Mouse (Mus musculus): ENCODE measurements around the gene Btnl2.
"Not testable (repeated sequence)": the region's sequence is repeated elsewhere in the genome, so short reads cannot be mapped to it uniquely, and the experiment has no call there.

The Btnl2 gene

DNA sequence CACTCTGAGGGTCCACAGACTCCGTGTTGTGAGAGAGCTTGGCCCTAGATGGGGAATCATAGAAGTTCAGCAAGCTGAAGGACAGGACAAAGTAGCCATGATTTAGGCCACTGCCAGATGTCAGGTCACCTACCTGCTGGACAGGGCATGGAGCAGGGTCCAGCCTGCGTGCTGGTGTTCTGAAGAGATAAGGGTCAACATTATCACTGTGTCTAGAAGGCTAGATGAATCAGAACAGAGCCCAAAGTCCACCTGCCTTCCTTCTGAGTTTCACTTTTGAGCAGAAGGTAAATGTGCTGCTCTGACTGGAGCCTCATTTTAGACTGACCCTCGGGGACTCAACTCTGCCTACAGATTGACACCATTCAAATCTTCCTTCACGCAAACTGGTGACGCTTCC lies at the start of gene Btnl2:
Gene Btnl2 (plus strand): TSS at position 284 of the 400 bp plus-strand sequence.
- DNase-seq (ENCODE audit: low spot score in 2 of 2) = no peak

DNA sequence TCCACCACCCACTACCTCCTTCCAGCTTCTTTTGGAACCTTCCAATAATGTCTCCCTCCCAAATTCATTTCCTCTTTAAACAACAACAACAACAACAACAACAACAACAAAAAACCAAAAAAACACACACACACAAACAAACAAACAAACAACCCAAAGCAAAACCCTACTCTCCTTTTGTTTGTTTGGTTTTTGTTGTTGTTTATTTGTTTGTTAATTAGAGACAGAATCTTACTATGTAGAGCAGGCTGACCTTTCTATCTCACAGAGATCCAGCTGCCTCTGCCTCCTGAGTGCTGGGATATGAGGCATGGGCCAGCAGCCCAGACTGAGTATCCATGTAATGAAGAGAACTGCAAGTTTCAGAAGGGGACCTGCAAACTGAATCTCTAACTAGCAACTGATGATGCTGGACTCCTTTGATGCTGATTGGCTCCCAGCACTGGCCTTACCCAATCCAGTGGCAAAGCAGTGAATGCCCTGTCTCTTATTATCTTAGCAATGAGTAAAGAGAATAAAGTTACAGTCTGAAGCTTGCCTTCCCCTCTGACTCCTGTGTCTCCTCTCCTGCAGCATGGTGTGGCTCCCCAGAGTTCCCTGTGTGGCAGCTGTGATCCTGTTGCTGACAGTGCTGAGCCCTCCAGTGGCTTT lies 49.1 kb upstream of the Btnl2 start, which contains the start of gene H2-Eb1:
Gene H2-Eb1 (plus strand): TSS at position 488 of the 651 bp plus-strand sequence.
- peak; percentile 94 for DNase-seq (ENCODE audit: low spot score in 2 of 2)

DNA sequence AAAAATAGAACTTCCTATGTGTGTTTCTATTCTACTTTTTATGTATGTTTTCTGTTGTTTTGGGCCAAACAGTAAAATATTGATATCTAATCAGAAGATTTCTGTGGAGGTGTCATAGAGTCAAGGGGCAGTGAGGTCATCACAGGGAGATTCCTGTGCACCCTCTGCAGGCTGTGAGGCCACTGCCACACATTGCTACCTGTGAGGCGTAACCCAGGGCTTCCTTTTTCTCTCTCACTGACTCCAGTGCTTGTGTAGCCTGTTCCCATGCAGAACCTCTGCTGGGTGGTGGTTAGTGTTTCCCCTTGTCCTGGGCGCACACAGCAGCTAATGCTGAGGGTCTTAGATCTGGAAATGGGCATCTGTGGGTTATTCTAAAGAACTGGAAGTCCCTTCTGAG lies 48.2 kb upstream of the Btnl2 start:
- DNase-seq (ENCODE audit: low spot score in 2 of 2) = no peak

DNA sequence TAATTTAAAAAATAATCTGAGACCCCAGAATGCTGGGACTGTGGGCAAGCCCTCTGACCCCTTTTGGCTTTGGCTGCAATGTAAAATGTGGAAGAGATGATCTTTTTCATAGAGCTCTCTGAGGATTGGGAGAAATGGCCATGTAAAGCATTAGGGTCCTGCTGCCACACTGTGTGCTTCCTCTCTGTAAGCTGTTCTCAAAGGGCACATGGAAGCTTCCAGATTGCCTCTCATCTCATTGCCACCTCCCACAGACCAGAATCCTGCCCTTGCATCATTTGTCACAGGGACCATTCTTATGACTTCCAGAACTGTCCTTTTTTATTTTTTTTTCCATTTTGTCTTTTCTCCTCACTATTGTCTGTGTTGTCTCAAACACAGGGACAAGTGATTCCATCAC lies 47.4 kb upstream of the Btnl2 start:
- DNase-seq (ENCODE audit: low spot score in 2 of 2) = no peak

DNA sequence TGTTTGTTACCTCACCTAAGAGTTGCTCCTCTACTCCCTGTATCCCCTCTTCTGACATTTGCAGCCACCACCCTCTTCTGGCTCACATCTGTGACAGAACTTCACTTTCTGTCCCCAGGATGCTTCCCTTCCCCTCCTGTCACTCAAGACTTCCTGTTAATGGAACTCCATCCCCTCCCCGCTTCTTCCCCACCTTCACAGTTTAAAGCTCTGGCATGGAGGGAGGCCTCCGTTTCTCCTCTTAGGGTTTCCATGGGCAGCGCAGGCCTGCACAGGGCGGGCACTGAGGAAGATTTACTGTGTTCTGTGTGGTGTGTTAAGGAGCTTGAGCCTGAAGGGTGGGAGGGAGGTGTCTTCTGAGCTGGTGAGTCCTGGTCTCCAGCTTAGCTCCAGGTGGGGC lies 46.5 kb upstream of the Btnl2 start:
- DNase-seq (ENCODE audit: low spot score in 2 of 2) = no peak

DNA sequence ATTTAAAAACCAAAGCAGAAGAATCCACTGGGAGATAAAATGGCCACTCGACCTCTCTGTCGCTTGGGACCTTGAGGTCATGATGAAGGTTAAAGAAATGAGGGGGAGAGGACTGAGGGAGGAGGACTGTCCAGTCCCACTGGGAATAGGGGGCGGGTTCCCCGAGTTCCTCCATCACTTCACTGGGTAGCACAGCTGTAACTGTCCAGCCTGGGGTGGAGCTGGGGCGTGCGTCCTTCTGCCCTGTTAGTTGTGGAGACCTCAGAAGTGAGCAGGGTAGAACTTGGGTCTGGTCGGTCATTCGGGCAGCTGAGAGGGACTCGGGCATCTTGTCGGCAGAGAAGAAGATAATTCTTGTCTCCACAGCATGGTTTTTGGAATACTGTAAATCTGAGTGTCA lies 45.4 kb upstream of the Btnl2 start:
- no peak for DNase-seq (ENCODE audit: low spot score in 2 of 2)

DNA sequence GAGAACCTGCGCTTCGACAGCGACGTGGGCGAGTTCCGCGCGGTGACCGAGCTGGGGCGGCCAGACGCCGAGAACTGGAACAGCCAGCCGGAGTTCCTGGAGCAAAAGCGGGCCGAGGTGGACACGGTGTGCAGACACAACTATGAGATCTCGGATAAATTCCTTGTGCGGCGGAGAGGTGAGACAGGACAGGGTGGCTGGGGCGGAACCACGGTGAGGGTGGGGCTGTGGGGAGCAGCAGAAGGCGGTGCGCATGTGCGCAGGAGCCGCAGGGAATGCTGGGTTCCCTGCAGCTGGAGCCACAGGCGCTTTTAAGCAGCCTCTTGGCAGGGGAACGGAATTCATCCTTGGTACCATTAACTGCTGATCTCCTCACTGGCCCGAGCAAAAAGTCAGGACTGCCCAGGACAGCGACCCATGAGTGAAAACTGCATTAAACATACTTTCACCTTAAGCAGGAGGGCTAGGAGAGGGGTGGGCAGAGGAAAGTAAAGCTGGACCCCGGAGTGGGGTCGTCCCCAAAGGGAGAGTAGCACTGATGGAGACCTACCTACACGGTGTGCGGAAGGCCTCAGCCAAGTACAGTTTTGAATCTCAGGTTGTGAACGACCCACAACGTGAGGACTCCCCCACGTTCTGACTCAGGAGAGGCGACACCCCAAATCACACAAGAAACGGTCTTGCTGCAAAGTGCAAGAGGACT lies 44.8 kb upstream of the Btnl2 start:
- peak; percentile 82 to 84 for DNase-seq (ENCODE audit: low spot score in 2 of 2)

DNA sequence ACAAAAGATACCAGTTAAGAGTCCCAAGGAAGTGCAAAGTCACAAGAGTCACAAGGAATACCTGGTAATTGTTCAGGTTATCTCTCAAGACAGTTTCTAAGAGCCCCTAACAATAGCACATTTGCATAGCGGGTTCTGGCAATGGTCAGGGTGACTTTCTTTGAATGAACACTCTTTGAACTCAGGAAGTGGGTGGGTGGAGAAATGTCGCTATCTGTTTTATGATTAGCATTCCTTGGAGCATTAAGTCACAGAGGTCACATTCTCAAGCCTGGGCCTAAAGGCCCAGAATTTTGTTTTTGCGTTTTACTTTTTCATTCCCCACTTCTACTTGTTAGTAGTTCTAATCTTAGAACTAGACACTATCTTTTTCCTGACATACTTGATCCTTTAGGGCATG lies 44.1 kb upstream of the Btnl2 start:
- DNase-seq (ENCODE audit: low spot score in 2 of 2) = not testable (repeated sequence)

DNA sequence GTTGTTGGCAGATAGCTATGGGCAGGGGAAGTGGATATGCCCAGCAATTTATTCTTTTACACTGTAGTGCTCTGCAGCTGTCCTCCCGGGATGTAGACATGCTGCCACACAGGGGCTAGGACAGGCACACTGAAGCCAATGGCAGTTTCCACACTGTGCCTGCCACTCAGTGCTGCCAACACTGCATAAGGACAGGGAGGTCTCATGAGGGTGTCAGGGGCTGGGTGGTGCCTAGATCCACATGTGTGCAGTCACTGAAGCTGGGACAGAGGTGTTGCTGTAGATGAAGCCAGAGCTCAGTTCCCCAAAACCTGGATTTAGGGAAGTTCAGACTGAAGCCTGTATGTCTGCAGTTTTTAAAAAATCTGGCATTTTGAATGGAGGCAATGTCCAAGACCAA lies 42.4 kb upstream of the Btnl2 start:
- no peak for DNase-seq (ENCODE audit: low spot score in 2 of 2)

DNA sequence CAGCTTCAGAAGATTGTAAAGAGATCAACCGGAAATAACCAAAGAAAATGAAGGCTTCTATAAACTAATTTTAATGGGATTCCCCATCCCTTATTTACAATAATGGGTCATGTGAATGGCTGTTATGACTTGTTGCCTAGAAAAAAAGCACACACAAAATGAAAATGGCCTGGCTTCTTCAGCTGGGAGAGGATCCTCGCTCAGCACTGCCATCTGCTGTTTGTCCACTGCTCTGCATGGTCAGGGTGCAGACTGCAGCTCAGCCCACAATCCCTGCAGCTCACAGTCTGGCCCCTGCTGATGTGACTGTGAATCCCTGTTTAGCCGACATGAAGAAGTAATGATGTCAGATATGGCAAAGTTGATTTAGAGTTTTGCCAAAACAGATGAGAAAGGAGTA lies 41.2 kb upstream of the Btnl2 start:
- peak; percentile 55 to 81 for DNase-seq (ENCODE audit: low spot score in 2 of 2)

DNA sequence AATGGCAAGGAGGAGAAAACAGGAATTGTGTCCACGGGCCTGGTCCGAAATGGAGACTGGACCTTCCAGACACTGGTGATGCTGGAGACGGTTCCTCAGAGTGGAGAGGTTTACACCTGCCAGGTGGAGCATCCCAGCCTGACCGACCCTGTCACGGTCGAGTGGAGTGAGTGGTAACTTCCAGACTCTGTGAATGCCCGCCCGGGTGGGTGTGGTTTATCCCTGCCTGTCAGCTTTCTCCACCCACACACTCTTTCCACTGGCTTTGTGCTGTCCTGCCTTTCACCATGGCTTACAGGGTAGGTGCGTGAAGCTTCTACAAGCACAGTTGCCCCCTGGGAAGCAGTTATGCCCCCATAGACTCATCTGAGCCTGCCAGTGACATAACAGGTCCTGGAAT lies 40.3 kb upstream of the Btnl2 start:
- DNase-seq (ENCODE audit: low spot score in 2 of 2) = no peak

DNA sequence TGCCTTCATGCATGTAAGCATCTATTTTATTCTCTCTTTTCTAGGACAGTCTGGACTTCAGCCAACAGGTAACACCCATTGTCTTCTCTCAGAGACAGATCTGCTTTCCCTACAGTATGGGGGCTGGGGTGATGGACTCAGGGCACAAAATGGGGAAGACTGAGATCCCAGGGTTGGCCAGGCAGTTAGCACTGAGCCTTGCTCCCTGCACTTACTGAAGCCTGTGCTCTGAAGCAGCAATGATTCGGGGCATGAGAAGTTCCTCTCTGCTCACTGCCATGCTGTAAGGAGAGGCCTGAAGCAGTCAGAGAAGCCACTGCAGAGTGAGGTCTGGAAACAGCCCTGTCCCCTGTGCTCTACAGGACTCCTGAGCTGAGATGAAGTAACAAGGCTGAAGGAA lies 39.1 kb upstream of the Btnl2 start:
- DNase-seq (ENCODE audit: low spot score in 2 of 2) = no peak

DNA sequence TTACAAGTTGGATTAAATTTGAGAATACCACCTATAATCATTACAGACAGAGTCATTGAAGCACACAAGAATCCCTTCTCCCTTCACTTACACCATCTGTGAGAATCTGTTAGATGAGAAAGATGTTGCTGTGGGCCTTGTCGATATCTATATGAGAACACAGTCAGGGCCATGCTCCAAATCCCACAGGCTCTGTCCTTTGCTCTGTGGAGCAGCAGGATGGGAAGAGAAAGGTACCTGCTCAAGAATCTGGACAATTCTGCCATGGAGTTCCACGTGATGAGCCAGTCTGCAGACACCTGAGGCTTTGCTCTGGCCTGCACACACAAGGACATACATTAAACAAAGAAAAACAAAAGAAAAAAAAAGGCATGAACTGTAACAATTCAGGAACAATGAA lies 37.9 kb upstream of the Btnl2 start:
- no peak for DNase-seq (ENCODE audit: low spot score in 2 of 2)

DNA sequence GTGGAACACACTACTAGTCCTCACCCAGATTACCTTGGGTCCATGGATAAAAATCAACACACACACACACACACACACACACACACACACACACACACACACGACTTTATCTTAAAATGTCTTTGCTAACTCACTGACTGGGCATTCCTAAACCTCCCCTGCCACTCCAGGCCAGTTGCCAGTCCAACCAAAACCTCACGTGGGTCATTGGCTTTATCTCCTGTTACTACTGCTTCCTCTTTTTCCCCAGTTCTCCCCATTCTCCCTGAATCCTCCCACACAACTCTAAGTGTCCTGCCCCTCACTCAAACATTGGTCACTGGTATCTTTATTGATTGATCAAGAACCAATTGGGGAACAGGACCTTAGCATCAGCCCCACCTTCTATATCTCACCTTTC lies 37.3 kb upstream of the Btnl2 start:
- DNase-seq (ENCODE audit: low spot score in 2 of 2) = no peak

DNA sequence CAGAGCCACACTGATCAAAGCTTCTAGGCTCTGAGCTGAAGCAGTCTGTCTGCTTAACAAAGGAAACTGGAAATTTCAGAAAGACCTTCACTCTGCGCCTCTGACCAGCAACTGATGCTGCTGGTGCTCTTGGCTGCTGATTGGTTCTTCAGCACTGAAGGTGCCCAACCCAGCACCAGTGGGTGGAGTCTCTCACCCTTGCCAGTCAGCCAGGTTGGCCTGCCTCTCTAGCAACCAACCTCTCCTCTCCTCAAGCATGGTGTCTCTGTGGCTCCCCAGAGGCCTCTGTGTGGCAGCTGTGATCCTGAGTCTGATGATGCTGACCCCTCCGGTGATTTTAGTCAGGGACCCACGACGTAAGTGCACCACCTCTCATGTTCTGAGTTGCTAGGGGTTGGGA lies 29.2 kb upstream of the Btnl2 start, which contains the start of gene H2-Eb2:
Gene H2-Eb2 (plus strand): TSS at position 230 of the 400 bp plus-strand sequence.
- DNase-seq (ENCODE audit: low spot score in 2 of 2) = no peak

DNA sequence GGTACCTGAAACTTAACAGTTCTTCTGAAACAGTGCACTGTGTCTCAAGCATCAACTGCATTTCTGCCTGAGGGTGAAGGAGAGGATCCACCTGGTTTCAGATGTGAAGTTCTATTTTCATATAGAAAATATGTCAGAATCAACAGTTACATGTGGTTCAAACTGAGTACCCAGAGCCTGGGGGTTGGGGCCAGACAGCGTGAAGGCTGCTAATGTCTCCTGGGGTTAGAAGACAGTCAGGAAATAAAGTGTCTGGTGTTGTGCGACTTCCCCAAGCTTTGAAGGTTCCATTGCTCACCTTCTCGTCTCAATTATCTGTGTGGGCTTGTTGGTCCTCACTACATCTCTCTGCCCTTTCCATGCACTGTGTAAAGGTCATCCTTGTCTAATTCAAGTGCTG lies 28.2 kb upstream of the Btnl2 start:
- DNase-seq (ENCODE audit: low spot score in 2 of 2) = no peak

DNA sequence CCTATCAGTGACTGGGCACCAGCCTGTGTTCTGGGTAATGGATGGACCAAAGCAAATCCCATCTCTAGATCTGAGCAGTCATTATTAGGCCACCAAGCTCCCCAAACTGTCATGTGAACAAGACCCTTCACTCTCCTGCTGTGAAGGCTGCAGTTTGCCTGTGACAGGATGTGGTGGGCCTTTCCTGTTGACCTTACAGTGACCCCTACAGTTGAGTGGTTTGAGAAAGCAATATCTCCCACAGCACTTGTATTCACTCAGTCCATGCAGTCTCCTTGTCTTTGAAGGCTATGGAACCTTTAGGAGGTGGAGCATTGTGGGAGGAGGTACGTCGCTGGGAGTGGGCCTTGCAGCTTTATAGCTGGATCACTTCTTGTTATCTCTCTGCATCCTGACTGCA lies 24.8 kb upstream of the Btnl2 start:
- no peak for DNase-seq (ENCODE audit: low spot score in 2 of 2)

DNA sequence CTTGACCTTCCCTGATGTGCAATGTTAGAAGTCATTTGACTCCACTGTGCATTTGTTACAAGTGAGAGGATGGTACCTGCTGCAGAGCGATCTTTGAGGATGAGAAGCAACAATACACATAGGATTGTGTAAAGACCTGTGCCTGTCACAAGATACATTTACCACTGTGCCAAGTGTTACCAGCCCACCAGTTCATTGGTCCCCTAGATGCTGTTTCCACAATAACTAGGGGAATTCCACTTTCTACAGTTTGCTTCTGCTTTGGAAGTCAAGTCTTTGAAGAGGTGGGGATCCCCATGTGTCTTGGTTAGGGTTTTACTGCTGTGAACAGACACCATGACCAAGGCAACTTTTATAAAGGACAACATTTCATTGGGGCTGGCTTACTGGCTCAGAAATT lies 23.4 kb upstream of the Btnl2 start:
- no peak for DNase-seq (ENCODE audit: low spot score in 2 of 2)

DNA sequence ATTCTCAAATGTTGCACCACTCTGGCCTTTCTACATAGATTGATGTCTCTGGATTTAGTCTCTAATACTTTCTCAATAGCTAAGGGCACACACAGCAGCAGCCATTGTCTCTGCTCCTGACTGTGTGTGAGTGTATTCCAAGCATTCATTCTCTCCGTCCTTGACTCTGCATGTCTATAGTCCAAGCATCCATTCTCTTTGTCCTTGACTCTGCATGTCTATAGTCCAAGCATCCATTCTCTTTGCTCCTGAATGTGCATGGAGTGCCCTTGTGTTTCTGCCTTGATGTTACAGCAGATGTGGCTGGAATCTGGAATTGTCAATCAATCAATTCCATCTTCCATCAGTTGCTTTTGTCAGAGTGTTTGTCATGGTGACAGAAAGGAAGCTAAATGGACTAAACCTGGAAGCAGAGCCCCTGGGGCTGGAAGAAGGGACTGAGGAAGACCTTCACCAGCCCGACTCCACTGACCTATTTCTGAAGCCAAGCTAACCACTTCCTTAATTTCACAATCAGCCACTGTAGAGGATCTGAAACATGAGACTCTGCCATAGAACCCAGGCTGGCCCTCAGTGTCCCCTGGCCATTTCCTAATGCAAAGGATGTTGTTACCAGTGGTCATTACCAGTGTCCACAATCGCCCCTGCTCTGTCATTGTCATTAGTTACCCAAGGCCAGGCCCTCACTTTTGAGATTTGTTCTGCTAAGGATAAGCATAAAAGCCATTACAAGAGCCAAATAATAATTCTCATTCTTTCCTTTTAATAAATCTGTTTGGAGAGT lies 13.8 kb upstream of the Btnl2 start:
- DNase-seq (ENCODE audit: low spot score in 2 of 2) = no peak

DNA sequence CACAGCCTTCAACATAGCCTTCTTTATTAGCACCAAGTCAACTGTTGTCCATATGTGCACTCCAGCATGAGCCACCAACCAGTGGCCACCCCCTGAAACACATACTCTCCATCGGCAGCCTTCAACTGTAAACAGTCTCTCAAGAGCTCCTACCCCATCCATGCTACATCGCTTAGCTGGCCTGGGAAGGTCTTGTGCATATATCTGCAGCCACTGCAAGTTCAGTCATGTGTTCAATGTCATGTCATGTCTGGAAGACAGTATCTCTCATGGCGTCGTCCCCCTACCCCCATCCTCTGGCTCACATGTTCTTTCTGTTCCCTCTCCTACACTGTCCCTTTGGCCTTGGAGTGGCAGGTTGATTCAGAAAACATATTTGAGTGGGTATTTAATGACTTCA lies 9.7 kb upstream of the Btnl2 start:
- DNase-seq (ENCODE audit: low spot score in 2 of 2) = no peak

DNA sequence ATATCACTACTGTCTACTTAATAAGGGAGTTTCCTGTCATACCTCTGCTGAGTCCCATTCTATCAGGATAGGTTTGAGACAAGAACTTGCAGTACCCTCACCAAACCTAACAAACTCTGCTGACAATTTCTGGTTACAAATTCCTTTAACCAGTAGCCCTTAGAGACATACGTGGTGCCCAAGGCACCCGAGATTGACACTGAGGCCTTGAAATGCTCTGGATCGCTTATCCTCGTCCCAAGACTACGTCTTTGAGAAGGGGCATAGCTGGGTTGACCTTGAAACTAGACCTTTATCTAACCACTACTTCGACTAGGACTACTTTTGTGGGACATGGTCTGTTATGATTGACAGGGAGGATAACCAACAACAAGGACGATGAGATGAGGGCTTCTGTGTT lies 9.1 kb upstream of the Btnl2 start:
- no peak for DNase-seq (ENCODE audit: low spot score in 2 of 2)

DNA sequence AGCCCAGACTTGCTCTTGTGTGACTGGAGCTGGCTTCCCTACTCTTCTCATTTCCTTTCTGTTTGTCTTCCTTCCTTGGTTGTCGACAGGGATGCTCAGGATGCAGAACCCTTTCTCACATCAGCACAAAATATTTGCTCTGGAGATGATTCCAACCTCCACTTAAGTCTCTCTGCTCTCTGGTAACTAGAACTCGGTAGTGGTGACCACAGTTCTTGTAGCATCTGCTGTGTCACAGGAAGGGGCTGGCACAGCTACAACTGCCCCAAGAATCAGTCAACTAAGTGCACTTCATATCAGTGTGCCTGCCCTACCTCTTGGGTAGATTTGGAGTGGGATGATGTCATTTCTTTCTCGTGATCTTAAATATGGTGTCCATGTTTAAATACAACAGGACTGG lies 8.6 kb upstream of the Btnl2 start:
- DNase-seq (ENCODE audit: low spot score in 2 of 2) = no peak

All from right cerebral cortex, postnatal 10 days (tissue).